Mouse (Mus musculus) heart, embryonic 11.5 days (tissue): ENCODE measurements around the gene Pde9a. TPM values are rescaled to one million over a fixed set of nuclear protein-coding genes. Genes with fewer than 3 reads are reported as not detected.
A peak's percentile ranks its signal among the peaks of the same experiment; 100 is the strongest.

Source experiments
- ATAC-seq: fragments of 200-750 bp; cut with Nextera tagmentation; replicated peaks from 2 replicates; pipeline ENCODE4 v1.8.0; 2017; ENCODE audit warnings: moderate library complexity; ENCODE audit not compliant: insufficient number of reproducible peaks, low FRiP score, low TSS enrichment
- H3K27ac ChIP-seq: fragments of 300-500 bp; sonication (generic); 2 replicates; pipeline ENCODE4 v1.5.1; 2014; ENCODE audit warnings: mild to moderate bottlenecking, low read depth, low read length
- H3K27me3 ChIP-seq: fragments of 300-500 bp; sonication (generic); 2 replicates; pipeline ENCODE4 v1.6.1; 2014; ENCODE audit warnings: mild to moderate bottlenecking, low read length, mixed read lengths; ENCODE audit not compliant: control insufficient read depth, insufficient read depth
- H3K36me3 ChIP-seq: fragments of 300-500 bp; sonication (generic); 2 replicates; pipeline ENCODE4 v1.6.1; 2014; ENCODE audit warnings: mild to moderate bottlenecking, low read length, moderate library complexity, mixed read lengths; ENCODE audit not compliant: control insufficient read depth, insufficient read depth
- H3K4me1 ChIP-seq: fragments of 300-500 bp; sonication (generic); 2 replicates; pipeline ENCODE4 v1.6.1; 2014; ENCODE audit warnings: low read length; ENCODE audit not compliant: control insufficient read depth, insufficient read depth
- H3K4me2 ChIP-seq: fragments of 300-500 bp; sonication (generic); 2 replicates; pipeline ENCODE4 v1.6.1; 2014; ENCODE audit warnings: mild to moderate bottlenecking, moderate library complexity
- H3K4me3 ChIP-seq: fragments of 300-500 bp; sonication (generic); 2 replicates; pipeline ENCODE4 v1.5.1; 2014; ENCODE audit warnings: low read depth, low read length
- H3K9ac ChIP-seq: fragments of 300-500 bp; sonication (generic); 2 replicates; pipeline ENCODE4 v1.6.1; 2014; ENCODE audit warnings: mild to moderate bottlenecking, low read depth, low read length, moderate library complexity
- H3K9me3 ChIP-seq: fragments of 300-500 bp; sonication (generic); replicated peaks from 2 replicates; pipeline ENCODE4 v1.6.1; 2016; ENCODE audit warnings: low read length; ENCODE audit not compliant: control insufficient read depth
- WGBS: fragments of 180-500 bp; shearing (Covaris S2); extraction: QIAGEN DNeasy Blood & Tissue Kit; methylation state at CpG from one replicate; pipeline ENCODE4 v1.1.7; 2014; ENCODE audit not compliant: insufficient replicate concordance; 5-methylcytosine and 5-hydroxymethylcytosine counted together
- polyA plus RNA-seq: library from polyadenylated mRNA; unstranded; fragments of >200 nt; fragmentation: Nextera tagmentation; extraction: Ambion mirVana; gene quantifications from 2 replicates; pipeline ENCODE4 v1.2.1, GENCODE M21; 2014

Pde9a gene
- polyA plus RNA-seq, 1 experiment from 2014 or later, result 7.1 TPM

DNA sequence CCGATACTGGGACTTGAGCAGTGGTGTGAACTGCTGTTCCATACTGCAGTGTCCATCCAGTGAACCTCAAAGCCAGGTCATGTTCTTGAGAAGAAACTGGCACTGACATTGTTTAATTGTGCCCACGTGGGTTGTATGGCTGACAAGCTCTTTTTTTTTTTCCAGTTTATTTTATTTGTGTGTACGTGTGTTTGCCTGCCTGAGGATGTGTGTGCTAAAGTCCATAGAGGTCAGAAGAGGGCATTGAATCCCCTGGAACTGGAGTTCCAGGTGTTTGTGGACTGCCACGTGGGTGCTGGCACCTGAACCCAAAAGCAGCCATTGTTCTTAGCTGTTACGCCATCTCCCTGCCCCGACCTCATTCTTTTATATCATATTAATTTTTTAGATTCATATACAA lies 88.4 kb downstream of the Pde9a start:
- ATAC-seq, result no peak
- no peaks in the 10 kb centered on the region for H3K36me3 ChIP-seq
- H3K4me3 ChIP-seq, result no peak overlapping the region
- no peaks in the 10 kb centered on the region for H3K4me1 ChIP-seq
- H3K9me3 ChIP-seq, result no peaks in the 10 kb centered on the region
- no peak overlapping the region for H3K9ac ChIP-seq
- 80% methylated on average over 6 of the region's 6 CpGs for WGBS
- no peaks in the 10 kb centered on the region for H3K27me3 ChIP-seq
- no peak overlapping the region for H3K27ac ChIP-seq
- no peak overlapping the region for H3K4me2 ChIP-seq

GRCm38 (mm10) chr17:31478606-31479005 lies 92.6 kb downstream of the Pde9a start:
- Histone ChIP-seq H3K4me2 (no peak overlapping the region), H3K27ac (no peak overlapping the region), H3K9me3 (no peaks in the 10 kb centered on the region), H3K36me3 (no peaks in the 10 kb centered on the region), H3K4me1 (no peaks in the 10 kb centered on the region), H3K4me3 (no peak overlapping the region), H3K9ac (no peak overlapping the region), H3K27me3 (no peaks in the 10 kb centered on the region)
- no peak for ATAC-seq
- 81% methylated on average over 7 of the region's 7 CpGs for WGBS

GRCm38 (mm10) chr17:31479108-31479844 lies 93.3 kb downstream of the Pde9a start:
- 53% methylated on average over 11 of the region's 11 CpGs for WGBS
- no peaks in the 10 kb centered on the region for H3K9me3 ChIP-seq

GRCm38 (mm10) chr17:31486616-31487198 lies 100.7 kb downstream of the Pde9a start:
- Histone ChIP-seq H3K9me3 (no peaks in the 10 kb centered on the region), H3K27ac (no peak overlapping the region), H3K27me3 (no peaks in the 10 kb centered on the region; the same call in 1 of the 2 replicates), H3K36me3 (no peaks in the 10 kb centered on the region), H3K4me1 (no peaks in the 10 kb centered on the region), H3K9ac (0 out of 2 replicates have a peak overlapping the region, but pooled peaks have one; percentile 28), H3K4me2 (no peak overlapping the region), H3K4me3 (no peak overlapping the region)
- 80% methylated on average over 10 of the region's 10 CpGs for WGBS
- ATAC-seq, result no peak

More at GRCm38 (mm10) chr17:31479108-31479844, 93.3 kb downstream of the Pde9a start:
- Histone ChIP-seq H3K27ac (no peak overlapping the region), H3K27me3 (no peaks in the 10 kb centered on the region), H3K4me2 (no peak overlapping the region), H3K36me3 (no peaks in the 10 kb centered on the region), H3K9ac (no peak overlapping the region), H3K4me1 (no peaks in the 10 kb centered on the region), H3K4me3 (no peak overlapping the region)
- no peak for ATAC-seq

DNA sequence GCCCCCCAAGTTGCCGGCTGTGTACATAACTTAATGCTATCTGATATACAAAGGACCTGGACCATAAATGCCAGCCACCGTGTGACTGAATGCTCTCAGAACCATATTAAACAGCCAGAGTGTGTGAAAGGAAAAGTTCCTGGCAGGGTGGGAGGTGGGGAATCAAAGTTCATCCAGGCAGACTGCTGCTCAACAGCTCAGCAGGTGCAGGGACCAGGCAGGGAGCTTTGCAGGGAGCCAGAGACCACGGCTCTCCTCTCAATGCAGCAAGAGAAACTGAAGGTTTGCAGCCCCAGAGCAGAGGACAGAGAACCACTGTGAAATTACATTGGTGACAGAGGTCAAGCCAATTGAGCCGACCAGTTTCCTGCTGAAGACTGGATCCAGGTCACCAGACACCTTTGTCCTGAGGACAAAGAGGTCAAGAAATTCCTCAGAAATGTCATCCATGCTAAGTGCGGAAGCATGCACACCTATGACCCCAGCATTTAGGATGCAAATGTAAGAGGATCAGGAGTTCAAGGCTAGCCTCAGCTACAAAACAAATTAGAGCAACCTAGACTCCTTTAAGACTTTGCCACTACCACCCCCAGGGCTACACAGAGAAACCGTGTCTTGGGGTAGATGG lies 101.5 kb downstream of the Pde9a start:
- no peaks in the 10 kb centered on the region for H3K36me3 ChIP-seq
- H3K9ac ChIP-seq, result no peak overlapping the region
- H3K27me3 ChIP-seq, result no peaks in the 10 kb centered on the region; the same call in 1 of the 2 replicates
- WGBS, result 42% methylated on average over 6 of the region's 6 CpGs
- H3K4me1 ChIP-seq, result no peaks in the 10 kb centered on the region
- no peak for ATAC-seq
- no peak overlapping the region for H3K4me3 ChIP-seq
- no peak overlapping the region for H3K4me2 ChIP-seq
- no peak overlapping the region for H3K27ac ChIP-seq
- no peaks in the 10 kb centered on the region for H3K9me3 ChIP-seq

DNA sequence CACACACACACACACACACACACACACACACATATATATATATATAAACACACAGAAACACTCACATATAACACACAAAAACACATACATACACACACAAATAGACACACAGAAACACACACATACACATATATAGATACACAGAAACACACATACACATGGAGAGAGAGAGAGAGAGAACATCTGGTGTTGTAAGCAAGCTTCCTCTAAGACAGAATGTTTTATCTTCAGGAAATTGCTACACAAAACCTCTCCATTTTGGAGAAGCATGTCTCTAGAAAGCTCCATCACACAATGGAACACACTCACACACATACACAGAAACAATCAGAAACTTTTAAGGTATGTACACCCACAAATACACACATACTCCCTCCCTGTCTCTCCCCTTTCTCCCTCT lies 105.3 kb downstream of the Pde9a start:
- Histone ChIP-seq H3K27ac (no peak overlapping the region), H3K36me3 (peaks cover 7% of the 10 kb centered on the region), H3K9ac (no peak overlapping the region), H3K9me3 (no peaks in the 10 kb centered on the region), H3K27me3 (no peaks in the 10 kb centered on the region; the same call in 1 of the 2 replicates), H3K4me1 (no peaks in the 10 kb centered on the region), H3K4me2 (no peak overlapping the region), H3K4me3 (no peak overlapping the region)
- ATAC-seq, result no peak

DNA sequence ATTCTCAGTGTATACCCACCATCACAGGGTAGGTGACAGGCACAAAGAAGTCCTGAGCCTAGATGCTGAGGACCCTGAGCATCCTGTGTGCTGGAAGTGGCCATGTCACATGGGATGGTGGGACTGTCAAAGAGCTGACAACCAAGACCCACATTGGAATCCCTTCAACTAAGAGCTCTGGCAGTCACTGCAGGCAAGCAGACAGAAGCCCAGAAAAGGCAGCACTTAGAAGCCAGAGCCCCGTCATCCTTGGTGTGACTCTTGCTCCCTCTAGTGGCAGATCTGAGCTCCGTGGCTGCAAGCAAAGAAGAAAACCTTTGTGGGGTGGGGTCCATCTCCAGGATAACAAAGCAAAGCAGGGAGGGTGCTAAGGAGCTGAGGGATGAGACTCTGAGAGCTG lies 106.4 kb downstream of the Pde9a start:
- no peak overlapping the region for H3K27ac ChIP-seq
- H3K4me1 ChIP-seq, result no peaks in the 10 kb centered on the region
- H3K9ac ChIP-seq, result no peak overlapping the region
- H3K9me3 ChIP-seq, result no peaks in the 10 kb centered on the region
- peaks cover 14% of the 10 kb centered on the region for H3K36me3 ChIP-seq
- 0% methylated on average over 2 of the region's 2 CpGs for WGBS
- no peak overlapping the region for H3K4me2 ChIP-seq
- no peaks in the 10 kb centered on the region for H3K27me3 ChIP-seq
- no peak for ATAC-seq
- no peak overlapping the region for H3K4me3 ChIP-seq

GRCm38 (mm10) chr17:31494989-31495388 lies 109.0 kb downstream of the Pde9a start:
- 78% methylated on average over 1 of the region's 1 CpGs for WGBS
- Histone ChIP-seq H3K36me3 (peaks cover 28% of the 10 kb centered on the region), H3K9me3 (no peaks in the 10 kb centered on the region), H3K4me3 (no peak overlapping the region), H3K27me3 (no peaks in the 10 kb centered on the region), H3K4me1 (no peaks in the 10 kb centered on the region), H3K27ac (no peak overlapping the region), H3K4me2 (no peak overlapping the region), H3K9ac (no peak overlapping the region)
- ATAC-seq, result no peak
